Mouse (Mus musculus): Measurements from ENCODE around the gene AC161166.1.
"Not testable (repeated sequence)": the region's sequence is repeated elsewhere in the genome, so short reads cannot be mapped to it uniquely, and the experiment has no call there.

AC161166.1 gene

DNA sequence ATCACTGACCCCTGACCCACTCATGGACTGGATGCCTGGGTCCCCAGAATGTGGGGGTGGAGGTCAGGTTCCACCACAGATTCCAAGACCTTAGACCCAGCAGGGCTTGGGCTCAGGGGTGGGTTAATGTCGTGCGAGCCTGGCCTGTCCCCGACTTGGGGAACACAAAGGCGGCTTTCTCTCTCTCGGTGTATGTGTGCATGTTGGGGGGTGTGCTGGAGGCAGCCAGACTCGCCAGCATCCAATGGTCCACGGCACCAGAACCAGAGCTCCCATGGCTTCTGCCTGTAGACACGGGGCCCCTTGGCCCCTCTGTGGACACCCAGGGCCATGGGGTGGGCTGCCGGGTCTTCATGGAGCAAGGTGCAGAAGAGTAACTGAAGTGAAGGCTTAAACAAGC is 26.8 kb downstream of the AC161166.1 start:
- DNase-seq (ENCODE audit: low spot score) = no peak

DNA sequence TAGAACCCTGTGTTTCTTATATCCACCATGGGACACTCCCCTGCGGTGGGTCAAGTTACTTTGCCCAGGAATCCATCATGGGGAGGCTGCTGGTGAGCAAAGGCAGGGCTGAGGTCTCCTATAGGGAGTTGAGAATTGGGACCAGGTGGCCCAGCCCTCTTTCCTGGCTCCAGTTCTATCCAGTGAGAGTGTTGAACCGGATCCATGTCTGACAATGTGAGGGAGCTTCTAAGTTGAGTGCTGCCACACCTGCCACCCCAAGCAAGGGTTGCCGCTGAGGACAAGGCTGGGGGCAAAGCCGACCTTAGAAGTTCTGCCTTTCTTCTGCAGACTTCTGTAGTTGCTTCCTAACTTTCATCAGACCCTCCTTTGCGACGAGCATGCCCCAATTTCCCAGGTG is 29.0 kb downstream of the AC161166.1 start:
- not testable (repeated sequence) for DNase-seq (ENCODE audit: low spot score)

DNA sequence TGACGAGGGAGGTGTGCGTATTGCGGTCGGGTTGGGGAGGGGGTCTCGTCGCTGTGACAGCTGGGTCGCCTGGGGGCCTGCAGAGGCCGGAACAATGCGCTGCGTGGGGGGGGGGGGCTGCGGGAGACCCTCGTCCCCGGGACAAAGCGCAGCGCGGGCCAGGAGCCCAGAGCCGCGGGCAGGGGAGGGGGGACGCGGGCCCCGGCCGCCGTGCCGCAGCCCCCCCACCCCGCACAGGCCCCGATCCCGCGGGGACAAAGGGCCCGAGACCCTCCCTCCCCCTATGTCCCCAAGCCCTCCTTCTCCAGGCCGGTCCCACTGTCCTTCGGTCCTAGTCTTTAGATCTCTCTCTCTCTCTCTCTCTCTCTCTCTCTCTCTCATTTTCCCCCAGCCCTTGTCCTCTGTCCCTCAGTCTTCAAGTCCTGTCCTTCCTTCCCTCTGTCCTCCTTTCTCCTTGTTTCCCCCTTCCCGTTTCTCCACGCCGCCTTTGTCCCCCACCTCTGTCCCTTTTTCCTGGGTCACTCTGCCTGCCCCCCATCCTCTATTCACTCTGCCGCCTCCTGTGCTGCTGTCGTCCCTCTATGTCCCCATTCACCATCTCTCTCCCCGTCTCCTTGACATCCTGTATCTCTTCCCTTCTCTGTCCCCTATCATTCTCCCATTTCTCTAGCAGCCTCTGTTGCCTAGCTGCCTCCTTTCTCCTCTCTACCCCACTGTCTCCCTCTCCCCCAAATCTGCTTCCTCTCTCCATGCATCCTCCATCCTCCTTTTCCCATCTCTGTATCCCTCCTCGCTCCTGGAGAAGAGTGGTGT is 29.8 kb downstream of the AC161166.1 start:
- no peak for DNase-seq (ENCODE audit: low spot score)

DNA sequence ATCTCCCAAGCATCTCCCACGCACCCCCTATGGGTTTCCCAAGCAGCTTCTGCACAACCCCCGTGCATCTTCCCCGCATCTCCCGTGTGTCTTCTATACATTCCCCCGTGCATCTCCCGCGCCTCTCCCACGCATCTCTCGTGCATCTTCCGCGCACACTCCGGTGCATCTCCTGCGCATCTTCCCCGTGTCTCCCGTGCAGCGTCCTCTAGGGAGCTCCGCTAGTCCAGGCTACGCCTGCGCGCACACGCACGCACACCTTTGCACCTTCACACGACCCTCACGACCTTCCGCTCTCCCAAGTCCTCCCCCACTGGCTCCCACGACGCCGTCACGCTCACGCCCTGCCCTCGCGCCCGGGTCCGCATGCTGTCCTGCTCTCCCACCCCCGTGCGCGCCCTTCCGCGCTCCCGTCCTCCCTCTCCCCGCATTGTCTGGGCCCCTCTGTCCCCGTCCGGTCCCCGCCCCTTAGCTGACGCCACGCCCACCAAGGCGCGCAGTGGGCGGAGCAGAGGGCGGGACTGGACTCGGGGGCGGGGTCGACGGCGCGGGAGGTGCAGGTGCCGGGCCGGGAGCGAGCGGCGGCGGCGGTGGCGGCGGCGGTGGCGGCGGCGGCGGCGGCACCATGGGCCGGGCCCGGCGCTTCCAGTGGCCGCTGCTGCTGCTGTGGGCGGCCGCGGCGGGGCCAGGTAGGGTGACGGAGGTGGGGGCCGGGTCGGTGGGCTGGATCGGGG is 30.6 kb downstream of the AC161166.1 start, which contains the start of gene Cadm4:
Gene Cadm4 (plus strand): TSS at position 550 of the 734 bp plus-strand sequence.
- peak; percentile 69 for DNase-seq (ENCODE audit: low spot score)

DNA sequence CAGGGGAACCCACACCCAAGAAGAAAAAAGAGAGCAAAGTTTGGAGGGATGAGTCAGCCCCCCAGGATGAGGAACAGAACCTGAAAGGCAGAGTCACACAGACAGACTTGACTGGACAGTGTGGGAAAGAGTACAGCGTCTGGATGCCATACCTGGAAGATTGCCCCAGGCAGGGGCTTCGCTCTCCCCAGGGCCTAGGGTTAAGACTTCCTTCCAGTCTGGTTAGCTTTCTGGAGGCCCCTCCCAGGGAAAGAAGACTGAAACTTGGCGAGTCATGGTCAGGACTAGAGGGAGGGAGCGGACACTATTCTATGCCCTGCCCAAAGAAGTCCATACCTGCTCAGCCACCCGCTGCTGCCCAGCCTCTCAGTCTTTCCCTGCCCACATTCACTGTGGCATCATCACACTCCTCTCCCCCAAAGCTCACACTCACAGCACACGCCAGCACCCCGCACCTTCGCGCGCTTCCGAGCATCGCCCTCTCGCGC is 31.2 kb downstream of the AC161166.1 start:
- DNase-seq (ENCODE audit: low spot score) = no peak

DNA sequence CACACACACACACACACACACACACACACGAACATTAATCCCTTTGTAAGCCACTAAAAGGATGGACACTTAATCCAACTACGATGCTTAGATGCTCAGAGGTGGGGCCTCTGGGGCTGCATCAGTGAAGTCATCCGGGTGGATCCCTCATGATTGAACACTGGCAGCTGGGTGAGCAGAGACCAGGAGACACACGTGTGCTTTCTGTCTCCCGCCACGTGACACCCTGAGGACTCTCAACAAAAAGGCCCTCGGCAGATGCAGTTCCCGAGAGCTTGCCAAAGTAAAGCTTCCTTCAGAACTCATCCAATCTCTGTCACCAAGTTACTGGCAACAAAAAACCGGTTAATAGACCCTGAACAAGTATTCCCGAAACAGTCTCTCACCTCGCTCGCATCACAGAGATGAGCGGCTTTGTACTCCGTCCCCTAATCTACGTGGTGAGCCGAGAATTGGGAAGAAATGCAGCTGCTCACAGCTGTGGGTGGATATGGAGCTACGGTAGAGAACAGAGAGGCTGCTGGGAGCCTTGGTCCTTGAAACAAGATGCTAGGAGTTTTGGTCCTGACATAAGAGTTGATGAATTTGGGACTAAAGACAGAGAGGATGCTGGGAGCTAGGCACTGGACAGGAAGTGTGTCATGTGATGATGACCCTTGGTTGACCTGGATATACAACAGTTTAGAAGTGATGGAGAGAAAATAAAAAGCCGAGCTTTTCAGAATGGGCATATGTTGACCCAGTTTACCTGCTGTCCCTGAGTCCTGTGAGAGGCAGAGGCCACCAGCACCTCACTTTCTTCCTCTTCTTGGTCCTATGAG is 31.9 kb downstream of the AC161166.1 start:
- DNase-seq (ENCODE audit: low spot score) = no peak

DNA sequence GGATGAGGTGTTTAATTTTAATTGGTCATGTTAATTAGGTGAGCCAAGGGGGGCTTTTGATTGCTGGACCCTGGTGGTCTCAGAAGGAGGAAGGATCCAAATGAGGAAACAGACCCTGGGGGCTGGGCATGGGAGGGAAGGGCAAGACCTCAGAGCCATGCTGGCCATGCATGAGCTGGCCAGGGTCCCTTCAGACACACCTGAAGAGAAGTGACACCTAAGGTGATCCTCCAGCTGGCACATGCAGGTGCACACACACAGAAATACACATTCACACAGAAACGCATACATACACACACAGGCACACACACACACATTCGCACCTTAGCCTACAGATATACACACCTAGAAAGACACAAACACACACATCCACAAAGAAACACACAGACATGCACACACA is 32.6 kb downstream of the AC161166.1 start:
- DNase-seq (ENCODE audit: low spot score) = no peak

DNA sequence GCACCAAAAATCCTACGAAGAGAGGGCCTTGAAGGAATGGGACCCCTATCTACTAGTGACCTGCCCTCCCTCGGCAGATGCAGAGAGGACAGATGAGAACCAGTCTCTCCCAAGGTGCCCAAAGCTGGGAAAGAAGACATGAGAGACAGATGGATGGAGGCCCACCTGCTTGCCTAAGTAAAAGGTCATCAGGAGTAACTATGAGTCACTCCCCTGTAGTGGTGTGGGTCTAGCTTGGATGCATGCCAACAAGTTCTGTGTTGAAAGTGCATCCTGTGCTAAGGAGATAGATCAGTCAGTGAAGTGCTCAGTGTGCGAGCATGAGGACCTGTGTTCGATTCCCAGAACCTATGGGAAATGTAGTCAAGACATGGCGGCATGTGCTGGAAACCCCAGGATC is 33.3 kb downstream of the AC161166.1 start:
- DNase-seq (ENCODE audit: low spot score) = no peak

DNA sequence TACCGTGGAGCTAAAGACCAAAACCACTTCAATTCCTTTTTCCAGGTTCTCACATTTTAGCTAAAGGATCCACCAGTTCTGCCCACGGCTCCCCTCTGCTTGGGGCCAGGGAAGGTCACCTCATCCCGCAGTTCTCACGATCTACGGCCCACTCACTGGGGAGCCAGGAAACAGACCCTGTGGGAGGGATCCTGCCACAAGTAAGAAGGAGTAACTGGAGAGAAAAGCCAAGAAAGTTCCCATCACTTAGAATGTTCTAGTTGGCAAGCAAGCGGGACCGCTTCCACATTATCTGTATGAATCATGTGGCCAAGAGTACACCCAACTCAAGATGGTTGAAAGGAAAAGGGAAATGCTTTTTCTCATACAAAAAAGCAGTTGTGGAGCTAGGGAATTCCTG is 35.4 kb downstream of the AC161166.1 start:
- DNase-seq (ENCODE audit: low spot score) = no peak

DNA sequence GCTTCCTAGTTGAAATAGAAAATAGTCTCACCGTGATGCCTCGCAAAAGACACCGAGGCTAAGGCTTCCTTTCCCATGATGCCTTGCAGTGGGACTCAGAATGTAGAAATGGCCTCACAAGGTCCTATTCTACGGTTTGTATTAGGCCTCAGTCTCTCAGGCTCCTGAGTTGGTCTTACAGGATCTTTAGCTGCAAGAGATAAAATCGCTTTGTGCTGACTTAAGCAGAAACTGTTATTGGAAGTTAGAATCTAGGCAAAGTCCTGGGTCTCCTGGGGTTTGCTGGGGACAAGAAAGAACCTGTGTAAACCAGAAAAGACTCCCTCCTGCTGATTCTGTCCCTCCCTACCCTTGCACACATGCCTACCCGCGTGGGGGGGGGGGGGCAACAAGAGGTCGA is 35.9 kb downstream of the AC161166.1 start:
- no peak for DNase-seq (ENCODE audit: low spot score)

DNA sequence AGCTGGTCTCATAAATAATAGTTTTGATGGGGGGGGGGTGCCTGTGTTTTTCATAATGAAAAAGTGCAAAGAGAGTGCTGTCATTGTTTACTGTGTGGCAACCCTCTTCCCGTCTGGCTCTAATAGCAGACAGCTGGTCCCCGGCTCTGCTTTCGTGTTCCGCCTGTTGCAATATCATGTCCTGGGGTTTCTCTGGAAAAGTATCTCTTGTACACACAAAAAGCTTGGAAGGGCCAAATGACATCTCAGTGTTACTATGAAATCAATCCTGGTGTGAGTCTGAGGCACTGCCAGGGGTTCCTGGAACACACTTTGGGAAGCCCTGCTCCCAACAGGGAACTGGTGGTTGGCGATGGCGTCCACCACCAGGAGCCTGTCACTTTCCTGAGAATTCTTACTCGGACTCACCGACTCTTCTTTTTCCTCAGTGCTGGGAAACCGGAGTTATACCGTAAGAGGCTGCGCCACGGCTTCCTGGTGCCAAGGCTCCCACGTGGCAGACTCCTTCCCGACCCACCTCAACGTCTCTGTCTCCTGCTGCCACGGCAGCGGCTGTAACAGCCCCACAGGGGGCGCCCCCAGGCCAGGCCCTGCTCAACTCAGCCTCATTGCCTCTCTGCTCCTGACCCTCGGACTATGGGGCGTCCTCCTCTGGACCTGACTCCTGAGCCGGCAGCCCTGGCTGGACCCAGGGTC is 37.3 kb downstream of the AC161166.1 start:
- DNase-seq (ENCODE audit: low spot score) = no peak

DNA sequence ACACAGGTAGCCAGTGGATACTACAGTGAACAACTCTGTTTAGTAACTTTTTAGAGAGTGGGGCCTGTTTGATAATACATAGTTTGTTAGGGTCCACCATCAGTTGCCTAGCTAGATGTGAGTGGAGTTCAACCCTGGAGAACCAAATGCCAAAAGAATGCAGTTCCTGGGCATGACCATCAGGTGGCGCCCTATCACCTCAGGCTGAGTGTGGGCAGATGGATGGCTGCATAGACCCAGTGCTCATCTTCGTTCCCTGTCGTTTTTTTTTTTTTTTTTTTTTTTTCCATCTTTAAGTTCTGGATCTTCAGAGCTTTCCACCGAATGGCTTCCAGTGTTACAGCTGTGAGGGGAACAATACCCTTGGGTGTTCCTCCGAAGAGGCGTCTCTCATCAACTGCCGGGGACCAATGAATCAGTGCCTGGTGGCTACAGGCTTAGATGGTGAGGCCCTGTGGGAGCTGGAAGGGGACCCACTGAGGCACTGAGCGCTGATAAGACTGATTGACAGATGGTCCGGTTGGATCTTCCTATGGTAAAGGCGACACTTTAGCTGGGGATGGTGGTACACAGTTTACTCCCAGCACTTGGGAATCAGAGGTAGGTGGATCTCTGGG is 38.2 kb downstream of the AC161166.1 start:
- DNase-seq (ENCODE audit: low spot score) = no peak

DNA sequence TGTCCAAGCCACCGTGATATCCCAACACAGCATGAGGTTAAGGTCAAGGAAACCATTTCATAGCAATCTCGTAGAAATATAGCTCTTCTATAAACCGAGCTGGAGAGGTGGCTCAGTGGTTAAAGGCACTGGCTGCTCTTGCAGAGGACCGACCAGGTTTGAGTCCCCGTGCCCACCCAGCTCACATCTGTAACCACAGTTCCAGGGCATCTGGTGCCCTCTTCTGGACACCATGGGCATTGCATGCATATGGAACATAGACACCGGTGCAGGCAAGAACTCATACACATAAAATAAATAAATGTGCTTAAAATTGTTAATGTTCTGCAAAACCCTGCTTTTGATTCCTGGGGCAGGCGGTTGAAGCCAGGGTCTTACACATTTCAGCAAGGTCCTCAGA is 39.3 kb downstream of the AC161166.1 start:
- no peak for DNase-seq (ENCODE audit: low spot score)

DNA sequence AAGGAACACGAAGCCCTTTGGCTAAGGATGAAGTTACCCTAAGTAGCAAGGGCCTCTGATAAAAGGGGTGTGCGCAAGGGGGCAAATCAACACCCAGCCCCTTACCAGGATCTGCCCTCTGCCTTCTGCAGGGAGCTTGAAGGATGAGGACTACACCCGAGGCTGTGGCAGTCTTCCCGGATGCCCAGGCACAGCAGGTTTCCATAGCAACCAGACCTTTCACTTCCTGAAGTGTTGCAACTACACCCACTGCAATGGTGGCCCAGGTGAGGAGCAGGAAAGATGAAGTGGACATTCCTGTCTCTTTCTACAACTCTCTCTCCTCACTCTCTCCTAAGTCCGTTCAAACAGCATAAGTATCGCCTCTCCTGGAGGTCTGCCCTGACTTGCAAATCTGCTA is 39.8 kb downstream of the AC161166.1 start:
- no peak for DNase-seq (ENCODE audit: low spot score)

DNA sequence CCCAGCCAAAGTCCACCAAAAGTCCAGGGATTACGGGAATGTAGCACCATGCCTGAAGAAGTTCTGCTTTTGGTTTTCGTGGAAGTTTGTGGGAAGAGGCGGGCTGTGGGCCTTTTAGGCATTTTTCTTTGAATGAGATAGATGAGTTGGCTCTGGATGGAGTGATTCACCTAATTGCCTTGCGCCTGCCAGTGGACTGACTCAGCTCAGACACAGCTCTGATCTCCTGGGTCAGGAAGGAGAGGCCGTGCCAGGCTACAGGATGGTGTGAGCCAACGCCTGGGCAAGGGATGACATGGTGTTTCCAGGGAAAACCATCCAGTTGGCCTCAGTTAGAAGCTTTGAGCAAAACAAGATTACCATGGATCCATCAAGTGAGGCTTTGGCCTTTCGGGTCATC is 41.9 kb downstream of the AC161166.1 start:
- DNase-seq (ENCODE audit: low spot score) = peak; percentile 30

DNA sequence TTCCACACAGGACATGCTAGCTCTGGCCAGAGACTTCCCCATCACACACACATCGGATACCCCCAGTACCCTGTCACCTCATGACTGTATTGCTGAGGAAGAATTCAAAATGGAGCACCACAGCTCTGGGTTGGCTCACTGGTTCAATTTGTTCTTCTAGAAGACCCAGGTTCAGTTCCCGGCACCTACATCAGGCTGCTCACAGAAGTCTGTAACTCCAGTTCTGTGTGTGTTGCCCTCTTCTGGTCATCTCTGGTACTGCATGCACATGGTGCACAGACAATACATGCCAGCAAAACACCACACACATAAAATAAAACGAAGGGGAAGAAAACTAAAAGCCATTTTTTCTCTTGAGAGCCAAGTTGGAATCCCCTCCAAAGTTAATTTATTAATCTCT is 43.1 kb downstream of the AC161166.1 start:
- DNase-seq (ENCODE audit: low spot score) = no peak

DNA sequence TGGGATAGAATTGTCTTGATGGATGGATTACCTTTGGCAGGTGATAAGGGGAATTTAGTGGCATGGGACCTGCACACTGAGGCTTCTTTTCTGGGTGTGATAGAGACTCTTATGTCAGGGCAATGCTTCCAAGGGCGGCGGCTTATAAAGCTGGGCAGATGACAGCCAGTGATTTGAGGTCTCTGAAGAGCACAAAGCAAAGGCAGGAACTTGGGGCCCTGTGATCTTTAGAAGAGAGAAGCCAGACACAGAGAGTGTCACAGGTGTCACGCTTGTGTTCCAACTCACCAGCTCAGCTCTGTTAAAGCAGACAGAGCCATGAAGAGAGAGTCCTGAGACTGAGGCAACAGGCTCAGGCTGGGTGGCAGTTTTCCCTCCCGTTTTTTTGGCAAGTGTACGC is 44.4 kb downstream of the AC161166.1 start:
- no peak for DNase-seq (ENCODE audit: low spot score)

DNA sequence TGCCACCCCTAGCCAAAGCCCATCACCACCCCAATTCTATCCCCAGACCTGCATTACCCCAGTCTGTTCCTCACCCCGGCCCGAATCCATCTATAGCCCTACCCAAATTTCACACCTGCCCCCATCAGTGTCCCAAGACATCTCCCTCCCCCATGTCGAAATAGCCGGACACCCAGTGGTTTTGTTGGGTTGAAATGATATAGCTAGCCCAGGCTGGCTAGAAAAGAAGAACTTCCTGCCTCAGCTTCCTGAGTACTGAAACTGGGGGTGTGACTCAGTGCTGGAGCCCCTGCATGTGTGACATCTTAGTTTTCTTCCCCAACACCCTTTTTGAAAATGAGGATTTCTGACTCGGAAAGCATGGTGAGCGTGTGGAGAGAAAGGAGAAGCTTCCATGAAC is 45.4 kb downstream of the AC161166.1 start:
- DNase-seq (ENCODE audit: low spot score) = no peak

DNA sequence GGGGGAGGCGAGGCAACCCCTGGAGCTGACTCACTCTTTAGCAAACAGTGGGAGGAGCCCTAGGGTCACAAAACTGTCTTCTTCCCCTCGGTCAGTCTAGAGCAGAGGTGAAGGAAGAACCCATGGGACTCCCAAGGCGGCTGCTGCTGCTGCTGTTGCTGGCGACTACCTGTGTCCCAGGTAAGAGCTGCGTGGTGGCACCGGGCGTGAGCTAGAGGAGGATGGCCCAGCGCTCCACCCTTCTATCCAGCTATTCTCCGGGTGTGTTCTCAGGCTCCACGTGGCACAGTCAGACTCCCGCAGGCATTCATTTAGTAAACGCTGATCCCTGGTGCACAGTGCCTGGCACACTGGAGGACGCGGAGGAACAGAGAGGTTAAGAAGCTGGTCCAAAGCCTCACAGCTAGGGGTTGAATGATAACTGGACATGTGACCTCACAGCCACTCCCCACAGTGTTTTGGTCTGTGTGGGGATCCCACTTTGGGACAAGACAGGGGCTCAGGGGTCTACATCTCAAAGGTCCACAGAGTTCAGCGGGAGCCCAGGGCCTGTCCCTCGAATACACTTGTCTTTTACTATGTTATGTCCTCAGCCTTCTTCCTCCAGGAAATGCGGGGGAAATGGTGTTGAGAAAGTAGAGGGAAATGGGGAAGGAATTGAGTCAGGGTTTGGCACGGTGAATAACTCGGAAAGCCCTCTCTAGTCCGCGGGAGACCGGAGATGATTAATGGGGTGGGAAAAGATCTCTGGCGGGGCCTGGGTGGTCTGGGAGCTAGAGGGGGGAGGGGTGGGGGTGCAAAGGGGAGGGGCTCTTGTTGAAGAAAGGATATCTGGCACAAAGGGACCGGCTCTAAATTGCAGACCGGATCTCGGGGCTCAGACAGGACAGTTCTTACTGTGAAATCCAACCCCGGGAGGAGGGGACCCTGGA is 49.6 kb downstream of the AC161166.1 start, which contains the start of gene Plaur:
Gene Plaur (plus strand): TSS at position 97 of the 932 bp plus-strand sequence.
- no peak for DNase-seq (ENCODE audit: low spot score)
